Mouse (Mus musculus) lung, embryonic 16.5 days (tissue): ENCODE results near the gene Fancf. TPM values are rescaled to one million over a fixed set of nuclear protein-coding genes. Genes with fewer than 3 reads are reported as not detected.
A peak's percentile ranks its signal among the peaks of the same experiment; 100 is the strongest.

ENCODE experiments used
- ATAC-seq: fragments of 200-750 bp; cut with Nextera tagmentation; 2 replicates; pipeline ENCODE4 v1.8.0; 2017; ENCODE audit warnings: low read depth, mild to moderate bottlenecking, moderate library complexity
- H3K27ac ChIP-seq: fragments of 300-500 bp; sonication (generic); 2 replicates; pipeline ENCODE4 v1.5.1; 2014; ENCODE audit warnings: mild to moderate bottlenecking, control low read depth, low read length
- H3K27me3 ChIP-seq: fragments of 300-500 bp; sonication (generic); 2 replicates; pipeline ENCODE4 v1.6.1; 2014; ENCODE audit warnings: low read depth, low read length, mixed read lengths; ENCODE audit not compliant: control insufficient read depth, insufficient read depth
- H3K36me3 ChIP-seq: fragments of 300-500 bp; sonication (generic); 2 replicates; pipeline ENCODE4 v1.6.1; 2014; ENCODE audit warnings: low read length; ENCODE audit not compliant: control insufficient read depth, insufficient read depth
- H3K4me1 ChIP-seq: fragments of 300-500 bp; sonication (generic); replicated peaks from 2 replicates; pipeline ENCODE4 v1.6.1; 2014; ENCODE audit warnings: low read length, mixed read lengths; ENCODE audit not compliant: control insufficient read depth, insufficient read depth
- H3K4me2 ChIP-seq: fragments of 300-500 bp; sonication (generic); 2 replicates; pipeline ENCODE4 v1.6.1; 2014; ENCODE audit warnings: low read depth, low read length, control low read depth
- H3K4me3 ChIP-seq: fragments of 300-500 bp; sonication (generic); 2 replicates; pipeline ENCODE4 v1.5.1; 2014; ENCODE audit warnings: mild to moderate bottlenecking, low read length, control low read depth
- H3K9ac ChIP-seq: fragments of 300-500 bp; sonication (generic); 2 replicates; pipeline ENCODE4 v1.6.1; 2014; ENCODE audit warnings: low read length, control low read depth
- H3K9me3 ChIP-seq: fragments of 300-500 bp; sonication (generic); 2 replicates; pipeline ENCODE4 v1.6.1; 2016; ENCODE audit warnings: low read length; ENCODE audit not compliant: control insufficient read depth
- WGBS: fragments of 180-500 bp; shearing (Covaris S2); extraction: QIAGEN DNeasy Blood & Tissue Kit; methylation state at CpG from one replicate; pipeline ENCODE4 v1.1.7; 2014; 5-methylcytosine and 5-hydroxymethylcytosine counted together
- polyA plus RNA-seq: library from polyadenylated mRNA; unstranded; fragments of >200 nt; fragmentation: Nextera tagmentation; extraction: Ambion mirVana; gene quantifications from 2 replicates; pipeline ENCODE4 v1.2.1, GENCODE M21; 2015

Fancf gene
- 1.4 and 1.8 TPM in 2 replicates for polyA plus RNA-seq

GRCm38 (mm10) chr7:51862097-51862492 lies at the start of gene Fancf:
Fancf (minus strand) TSS chr7:51862267.
- under 1% methylated on average over 37 of the region's 43 CpGs for WGBS
- peak within 1 kb of the TSS; percentile 88 for H3K9ac ChIP-seq
- H3K4me3 ChIP-seq = peak within 1 kb of the TSS; percentile 83
- H3K4me2 ChIP-seq = peak within 1 kb of the TSS; percentile 87
- no peaks in the 10 kb centered on the region for H3K36me3 ChIP-seq
- no peaks in the 10 kb centered on the region for H3K27me3 ChIP-seq
- H3K27ac ChIP-seq = peak within 1 kb of the TSS; percentile 97
- peaks cover 13% of the 10 kb centered on the region for H3K4me1 ChIP-seq
- H3K9me3 ChIP-seq = no peaks in the 10 kb centered on the region
- ATAC-seq = peak; percentile 99

DNA sequence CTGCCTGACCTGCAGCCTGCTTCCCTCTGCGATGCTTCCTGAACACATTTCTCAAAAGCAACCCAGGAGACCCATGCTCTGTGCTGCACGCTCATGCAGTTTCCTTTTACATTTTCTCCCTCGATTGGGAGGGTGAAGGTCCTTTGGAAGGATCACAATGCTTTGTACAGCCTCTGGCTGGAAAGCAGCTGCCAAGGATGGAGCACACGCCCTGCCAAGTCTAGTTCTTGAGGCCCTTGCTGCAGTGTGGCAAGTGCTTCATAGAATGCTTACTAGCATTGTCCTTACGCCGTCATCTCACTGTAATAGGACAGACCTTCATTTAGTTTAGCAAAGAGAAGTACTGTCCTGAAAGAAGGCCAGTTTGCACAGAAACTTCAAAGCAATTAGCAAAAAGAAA lies 37.0 kb upstream of the Fancf start:
- no peak overlapping the region for H3K27ac ChIP-seq
- 70% methylated on average over 6 of the region's 6 CpGs for WGBS

GRCm38 (mm10) chr7:51894939-51895338 lies 32.9 kb upstream of the Fancf start:
- no peak overlapping the region for H3K4me3 ChIP-seq
- no peak overlapping the region for H3K4me2 ChIP-seq
- no peaks in the 10 kb centered on the region for H3K9me3 ChIP-seq
- ATAC-seq = no peak
- WGBS = 63% methylated on average over 2 of the region's 2 CpGs
- H3K36me3 ChIP-seq = no peaks in the 10 kb centered on the region
- no peaks in the 10 kb centered on the region for H3K27me3 ChIP-seq
- no peak overlapping the region for H3K9ac ChIP-seq
- no peak overlapping the region for H3K27ac ChIP-seq
- no peaks in the 10 kb centered on the region for H3K4me1 ChIP-seq

More for the DNA sequence above, 37.0 kb upstream of the Fancf start:
- ATAC-seq = no peak
- Histone ChIP-seq H3K9ac (no peak overlapping the region; the same call in 1 of the 2 replicates), H3K4me3 (no peak overlapping the region), H3K27me3 (no peaks in the 10 kb centered on the region), H3K4me2 (no peak overlapping the region), H3K36me3 (no peaks in the 10 kb centered on the region), H3K4me1 (no peaks in the 10 kb centered on the region), H3K9me3 (no peaks in the 10 kb centered on the region)

DNA sequence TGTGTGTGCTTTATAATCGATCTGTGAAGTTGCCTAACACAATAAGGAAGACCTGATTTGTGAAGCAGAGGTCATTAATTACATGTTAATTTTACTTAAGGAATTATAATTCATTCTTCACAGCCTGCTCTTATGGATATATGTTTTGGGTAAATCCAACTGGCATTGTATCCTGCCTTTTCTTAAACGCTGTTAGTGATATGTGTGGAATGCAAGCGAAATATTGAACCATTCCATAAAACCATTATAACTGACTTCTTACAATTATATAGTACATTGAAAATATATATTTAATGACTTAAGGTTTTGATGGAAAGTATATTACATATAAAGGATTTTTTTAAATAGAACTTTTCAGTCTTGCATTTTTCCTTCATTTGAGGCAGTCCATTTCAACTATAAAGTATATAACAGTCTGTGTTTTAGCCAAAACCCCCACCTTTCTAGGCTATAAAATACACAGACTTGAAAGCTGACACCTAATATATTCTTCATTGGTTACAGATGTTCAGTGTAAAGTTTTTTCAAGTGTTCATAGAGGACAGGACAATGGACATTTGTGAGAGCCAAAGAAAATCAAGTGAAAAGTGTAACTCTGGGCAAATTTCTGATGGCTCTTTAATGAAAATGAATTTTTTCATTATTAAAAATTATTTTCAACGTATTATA lies 32.2 kb upstream of the Fancf start:
- Histone ChIP-seq H3K36me3 (no peaks in the 10 kb centered on the region), H3K4me1 (no peaks in the 10 kb centered on the region), H3K4me3 (no peak overlapping the region), H3K4me2 (no peak overlapping the region), H3K27me3 (no peaks in the 10 kb centered on the region), H3K9me3 (no peaks in the 10 kb centered on the region), H3K9ac (no peak overlapping the region), H3K27ac (no peak overlapping the region)
- ATAC-seq = no peak
- WGBS = 77% methylated on average over 4 of the region's 4 CpGs

GRCm38 (mm10) chr7:51893008-51893407 lies 30.9 kb upstream of the Fancf start:
- H3K36me3 ChIP-seq = no peaks in the 10 kb centered on the region
- no peaks in the 10 kb centered on the region for H3K27me3 ChIP-seq
- H3K4me1 ChIP-seq = no peaks in the 10 kb centered on the region
- no peak for ATAC-seq
- no peaks in the 10 kb centered on the region for H3K9me3 ChIP-seq
- no peak overlapping the region for H3K4me3 ChIP-seq
- no peak overlapping the region for H3K4me2 ChIP-seq
- H3K27ac ChIP-seq = no peak overlapping the region
- 75% methylated on average over 4 of the region's 4 CpGs for WGBS
- no peak overlapping the region for H3K9ac ChIP-seq

- 77% methylated on average over 1 of the region's 1 CpGs for WGBS
- Histone ChIP-seq H3K27ac (no peak overlapping the region), H3K4me1 (no peaks in the 10 kb centered on the region), H3K27me3 (no peaks in the 10 kb centered on the region), H3K36me3 (no peaks in the 10 kb centered on the region), H3K9me3 (no peaks in the 10 kb centered on the region), H3K4me3 (no peak overlapping the region), H3K4me2 (no peak overlapping the region), H3K9ac (no peak overlapping the region)
- ATAC-seq = no peak
Measured at GRCm38 (mm10) chr7:51892224-51892965, 30.3 kb upstream of the Fancf start.

GRCm38 (mm10) chr7:51889601-51890000 lies 27.5 kb upstream of the Fancf start:
- Histone ChIP-seq H3K27ac (no peak overlapping the region), H3K9me3 (no peaks in the 10 kb centered on the region), H3K4me1 (no peaks in the 10 kb centered on the region), H3K27me3 (no peaks in the 10 kb centered on the region), H3K4me3 (no peak overlapping the region), H3K4me2 (no peak overlapping the region), H3K36me3 (no peaks in the 10 kb centered on the region), H3K9ac (no peak overlapping the region)
- WGBS = 77% methylated on average over 7 of the region's 7 CpGs
- no peak for ATAC-seq

DNA sequence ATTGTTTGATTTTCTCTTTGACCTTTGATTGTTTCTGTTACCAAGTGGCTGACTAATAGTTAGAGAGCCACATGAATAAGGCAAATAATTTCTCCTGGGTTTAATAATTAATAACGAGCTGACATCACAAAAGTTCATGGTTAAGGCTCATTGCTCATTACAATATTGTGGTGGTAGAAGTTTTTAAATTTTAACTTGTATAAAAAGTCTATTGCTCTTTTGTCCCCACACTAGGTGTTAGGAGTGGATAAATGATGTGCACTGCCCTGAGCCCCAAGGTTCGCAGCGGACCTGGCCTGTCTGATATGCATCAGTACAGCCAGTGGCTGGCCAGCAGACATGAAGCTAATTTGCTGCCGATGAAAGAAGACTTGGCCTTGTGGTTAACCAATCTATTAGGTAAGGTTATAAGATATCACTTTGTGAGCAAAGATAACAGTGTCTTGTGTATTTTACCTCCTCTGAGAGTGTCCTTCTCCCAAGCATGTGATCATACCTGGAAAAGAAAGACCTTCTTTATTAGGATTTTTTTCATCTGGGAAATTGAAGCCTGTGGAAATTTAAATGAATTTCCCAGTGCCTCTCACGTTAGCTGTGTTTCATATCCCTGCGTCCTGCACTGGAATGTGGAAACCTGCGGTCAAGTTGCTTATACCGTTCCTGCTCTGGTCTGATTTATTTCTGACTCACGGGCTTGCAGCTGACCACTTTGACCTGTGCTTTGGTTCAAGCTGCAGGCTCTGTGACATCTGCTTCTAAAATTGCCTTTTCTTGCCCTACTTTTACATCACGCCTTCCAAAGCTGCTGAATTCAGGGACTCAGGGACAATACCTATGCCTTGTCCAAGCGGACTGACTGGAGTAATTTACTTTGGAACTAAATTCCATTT lies 25.9 kb upstream of the Fancf start:
- H3K36me3 ChIP-seq = no peaks in the 10 kb centered on the region
- ATAC-seq = no peak
- WGBS = 73% methylated on average over 11 of the region's 11 CpGs

GRCm38 (mm10) chr7:51885345-51885744 lies 23.3 kb upstream of the Fancf start:
- Histone ChIP-seq H3K9me3 (no peaks in the 10 kb centered on the region), H3K27me3 (no peaks in the 10 kb centered on the region), H3K4me1 (no peaks in the 10 kb centered on the region), H3K36me3 (no peaks in the 10 kb centered on the region), H3K4me2 (no peak overlapping the region), H3K9ac (no peak overlapping the region), H3K27ac (no peak overlapping the region), H3K4me3 (no peak overlapping the region)
- no peak for ATAC-seq
- WGBS = 57% methylated on average over 3 of the region's 3 CpGs

More for the DNA sequence above, 25.9 kb upstream of the Fancf start:
- Histone ChIP-seq H3K4me2 (no peak overlapping the region), H3K9me3 (no peaks in the 10 kb centered on the region), H3K4me1 (no peaks in the 10 kb centered on the region), H3K27me3 (no peaks in the 10 kb centered on the region), H3K9ac (no peak overlapping the region), H3K27ac (no peak overlapping the region), H3K4me3 (no peak overlapping the region)
